Mouse (Mus musculus) hindbrain, embryonic 13.5 days (tissue): ENCODE measurements at regions not wholly inside any gene's neighbourhood (a gene's known extent, or its start where the extent isn't known, plus 50 kb on each side); places are given as distances from the start of the nearest gene placed in this dataset.

Experiments used
- ATAC-seq: fragments of 200-750 bp; cut with Nextera tagmentation; 2 replicates; pipeline ENCODE4 v1.8.0; 2017; ENCODE audit warnings: moderate TSS enrichment; ENCODE audit not compliant: low FRiP score
- H3K27ac ChIP-seq: fragments of 300-500 bp; sonication (generic); 2 replicates; pipeline ENCODE4 v1.5.1; 2015; ENCODE audit warnings: inconsistent platforms, mild to moderate bottlenecking, moderate library complexity
- H3K27me3 ChIP-seq: fragments of 300-500 bp; sonication (generic); 2 replicates; pipeline ENCODE4 v1.6.1; 2015; ENCODE audit warnings: mild to moderate bottlenecking, inconsistent platforms
- H3K36me3 ChIP-seq: fragments of 300-500 bp; sonication (generic); 2 replicates; pipeline ENCODE4 v1.6.1; 2015; ENCODE audit warnings: mild to moderate bottlenecking, inconsistent platforms
- H3K4me1 ChIP-seq: fragments of 300-500 bp; sonication (generic); replicated peaks from 2 replicates; pipeline ENCODE4 v1.6.1; 2015; ENCODE audit warnings: inconsistent platforms
- H3K4me2 ChIP-seq: fragments of 300-500 bp; sonication (generic); 2 replicates; pipeline ENCODE4 v1.6.1; 2015; ENCODE audit warnings: inconsistent platforms, mild to moderate bottlenecking, moderate library complexity
- H3K4me3 ChIP-seq: fragments of 300-500 bp; sonication (generic); 2 replicates; pipeline ENCODE4 v1.5.1; 2015; ENCODE audit warnings: mild to moderate bottlenecking, inconsistent platforms
- H3K9ac ChIP-seq: fragments of 300-500 bp; sonication (generic); 2 replicates; pipeline ENCODE4 v1.6.1; 2015; ENCODE audit warnings: mild to moderate bottlenecking, inconsistent platforms
- H3K9me3 ChIP-seq: fragments of 300-500 bp; sonication (generic); 2 replicates; pipeline ENCODE4 v1.6.1; 2016; ENCODE audit warnings: inconsistent platforms
- WGBS: fragments of 180-500 bp; shearing (Covaris S2); methylation state at CpG from one replicate; pipeline ENCODE4 v1.1.7; 2015; 5-methylcytosine and 5-hydroxymethylcytosine counted together

- H3K27ac ChIP-seq = no peak overlapping the region
- no peak overlapping the region for H3K4me2 ChIP-seq
- no peak overlapping the region for H3K4me3 ChIP-seq
- no peaks in the 10 kb centered on the region for H3K27me3 ChIP-seq
- ATAC-seq = 0 out of 2 replicates have a peak, but pooled peaks have one; percentile 24
- no peak overlapping the region for H3K9ac ChIP-seq
- H3K9me3 ChIP-seq = no peaks in the 10 kb centered on the region
- H3K4me1 ChIP-seq = no peaks in the 10 kb centered on the region
- WGBS = 9% methylated on average over 1 of the region's 1 CpGs
- no peaks in the 10 kb centered on the region for H3K36me3 ChIP-seq
Measured at GRCm38 (mm10) chr5:41048515-41048914, 659.4 kb downstream of the Rab28 start.

- no peak overlapping the region for H3K4me3 ChIP-seq
Measured at GRCm38 (mm10) chr5:41045221-41045620, 662.7 kb downstream of the Rab28 start.

GRCm38 (mm10) chr5:41044465-41044864, 663.5 kb downstream of the Rab28 start:
- Histone ChIP-seq H3K27me3 (no peaks in the 10 kb centered on the region), H3K27ac (no peak overlapping the region), H3K9ac (no peak overlapping the region), H3K4me2 (no peak overlapping the region), H3K36me3 (no peaks in the 10 kb centered on the region), H3K9me3 (no peaks in the 10 kb centered on the region), H3K4me1 (no peaks in the 10 kb centered on the region), H3K4me3 (no peak overlapping the region)
- ATAC-seq = peak; percentile 83

More at GRCm38 (mm10) chr5:41045221-41045620, 662.7 kb downstream of the Rab28 start:
- 83% methylated on average over 1 of the region's 1 CpGs for WGBS
- ATAC-seq = no peak
- Histone ChIP-seq H3K4me2 (no peak overlapping the region), H3K36me3 (no peaks in the 10 kb centered on the region), H3K9ac (no peak overlapping the region), H3K4me1 (no peaks in the 10 kb centered on the region), H3K27ac (no peak overlapping the region), H3K9me3 (no peaks in the 10 kb centered on the region), H3K27me3 (no peaks in the 10 kb centered on the region)

- Histone ChIP-seq H3K27ac (no peak overlapping the region), H3K27me3 (no peaks in the 10 kb centered on the region), H3K36me3 (no peaks in the 10 kb centered on the region), H3K4me2 (no peak overlapping the region), H3K9ac (no peak overlapping the region), H3K9me3 (no peaks in the 10 kb centered on the region), H3K4me3 (no peak overlapping the region), H3K4me1 (no peaks in the 10 kb centered on the region)
- 85% methylated on average over 4 of the region's 4 CpGs for WGBS
- ATAC-seq = no peak
Measured at GRCm38 (mm10) chr5:41038790-41039189, 669.2 kb downstream of the Rab28 start.

- H3K36me3 ChIP-seq = no peaks in the 10 kb centered on the region
- no peak overlapping the region for H3K27ac ChIP-seq
- no peak overlapping the region for H3K4me3 ChIP-seq
- no peaks in the 10 kb centered on the region for H3K4me1 ChIP-seq
- H3K27me3 ChIP-seq = no peaks in the 10 kb centered on the region
- 80% methylated on average over 3 of the region's 3 CpGs for WGBS
- no peak overlapping the region for H3K9ac ChIP-seq
- H3K9me3 ChIP-seq = no peaks in the 10 kb centered on the region
- no peak for ATAC-seq
- no peak overlapping the region for H3K4me2 ChIP-seq
Measured at GRCm38 (mm10) chr5:41006692-41007091, 701.3 kb downstream of the Rab28 start.

GRCm38 (mm10) chr5:40986562-40986961, 721.4 kb downstream of the Rab28 start:
- 66% methylated on average over 7 of the region's 7 CpGs for WGBS

GRCm38 (mm10) chr5:40974892-40975291, 733.1 kb downstream of the Rab28 start:
- no peak overlapping the region for H3K27ac ChIP-seq
- ATAC-seq = no peak
- H3K9me3 ChIP-seq = no peaks in the 10 kb centered on the region
- no peaks in the 10 kb centered on the region for H3K36me3 ChIP-seq
- 100% methylated on average over 1 of the region's 1 CpGs for WGBS
- no peak overlapping the region for H3K4me3 ChIP-seq
- H3K9ac ChIP-seq = no peak overlapping the region
- no peaks in the 10 kb centered on the region for H3K4me1 ChIP-seq
- H3K4me2 ChIP-seq = no peak overlapping the region
- H3K27me3 ChIP-seq = no peaks in the 10 kb centered on the region

More at GRCm38 (mm10) chr5:40986562-40986961, 721.4 kb downstream of the Rab28 start:
- H3K4me3 ChIP-seq = no peak overlapping the region
- H3K4me1 ChIP-seq = no peaks in the 10 kb centered on the region
- no peaks in the 10 kb centered on the region for H3K36me3 ChIP-seq
- H3K27me3 ChIP-seq = no peaks in the 10 kb centered on the region
- H3K9ac ChIP-seq = no peak overlapping the region
- no peak overlapping the region for H3K4me2 ChIP-seq
- H3K9me3 ChIP-seq = no peaks in the 10 kb centered on the region
- no peak overlapping the region for H3K27ac ChIP-seq
- no peak for ATAC-seq

- peak; percentile 94 for ATAC-seq
- 5% methylated on average over 4 of the region's 4 CpGs for WGBS
- Histone ChIP-seq H3K27me3 (no peaks in the 10 kb centered on the region), H3K9ac (no peak overlapping the region), H3K27ac (no peak overlapping the region), H3K4me3 (no peak overlapping the region), H3K4me1 (no peaks in the 10 kb centered on the region), H3K4me2 (no peak overlapping the region), H3K36me3 (no peaks in the 10 kb centered on the region), H3K9me3 (no peaks in the 10 kb centered on the region)
Measured at GRCm38 (mm10) chr5:40952901-40953595, 754.9 kb downstream of the Rab28 start.

- 79% methylated on average over 3 of the region's 3 CpGs for WGBS
- ATAC-seq = no peak
- no peaks in the 10 kb centered on the region for H3K36me3 ChIP-seq
- H3K9me3 ChIP-seq = no peaks in the 10 kb centered on the region
- H3K27ac ChIP-seq = no peak overlapping the region
- H3K4me3 ChIP-seq = no peak overlapping the region
- H3K4me2 ChIP-seq = no peak overlapping the region
- H3K27me3 ChIP-seq = no peaks in the 10 kb centered on the region
- H3K4me1 ChIP-seq = no peaks in the 10 kb centered on the region
- H3K9ac ChIP-seq = no peak overlapping the region
Measured at GRCm38 (mm10) chr5:40929127-40929526, 778.8 kb downstream of the Rab28 start.

GRCm38 (mm10) chr5:40920920-40921319, 787.0 kb downstream of the Rab28 start:
- no peaks in the 10 kb centered on the region for H3K27me3 ChIP-seq
- H3K4me1 ChIP-seq = no peaks in the 10 kb centered on the region
- H3K27ac ChIP-seq = no peak overlapping the region
- H3K36me3 ChIP-seq = no peaks in the 10 kb centered on the region
- ATAC-seq = no peak
- no peak overlapping the region for H3K9ac ChIP-seq
- 90% methylated on average over 2 of the region's 2 CpGs for WGBS
- no peaks in the 10 kb centered on the region for H3K9me3 ChIP-seq
- H3K4me2 ChIP-seq = no peak overlapping the region
- no peak overlapping the region for H3K4me3 ChIP-seq

- WGBS = 85% methylated on average over 3 of the region's 3 CpGs
- H3K27ac ChIP-seq = no peak overlapping the region
- no peak for ATAC-seq
- H3K9ac ChIP-seq = no peak overlapping the region
- H3K36me3 ChIP-seq = no peaks in the 10 kb centered on the region
- H3K4me2 ChIP-seq = no peak overlapping the region
- H3K4me3 ChIP-seq = no peak overlapping the region
- no peaks in the 10 kb centered on the region for H3K27me3 ChIP-seq
- no peaks in the 10 kb centered on the region for H3K9me3 ChIP-seq
- H3K4me1 ChIP-seq = no peaks in the 10 kb centered on the region
Measured at GRCm38 (mm10) chr5:40908803-40909202, 799.2 kb downstream of the Rab28 start.

GRCm38 (mm10) chr5:40901742-40902141, 806.2 kb downstream of the Rab28 start:
- H3K4me2 ChIP-seq = no peak overlapping the region
- H3K4me3 ChIP-seq = no peak overlapping the region
- H3K9me3 ChIP-seq = no peaks in the 10 kb centered on the region
- H3K36me3 ChIP-seq = no peaks in the 10 kb centered on the region
- H3K9ac ChIP-seq = no peak overlapping the region
- H3K4me1 ChIP-seq = no peaks in the 10 kb centered on the region
- no peaks in the 10 kb centered on the region for H3K27me3 ChIP-seq
- no peak for ATAC-seq
- no peak overlapping the region for H3K27ac ChIP-seq
- 93% methylated on average over 1 of the region's 1 CpGs for WGBS

- Histone ChIP-seq H3K27me3 (no peaks in the 10 kb centered on the region), H3K9me3 (no peaks in the 10 kb centered on the region), H3K4me1 (no peaks in the 10 kb centered on the region), H3K27ac (no peak overlapping the region), H3K4me3 (no peak overlapping the region), H3K4me2 (no peak overlapping the region), H3K9ac (no peak overlapping the region), H3K36me3 (no peaks in the 10 kb centered on the region)
- ATAC-seq = 0 out of 2 replicates have a peak, but pooled peaks have one; percentile 46
- WGBS = 53% methylated on average over 5 of the region's 5 CpGs
Measured at GRCm38 (mm10) chr5:40882886-40883285, 825.1 kb downstream of the Rab28 start.
